In genomic region chr8:87719137-87719815, GRCm38 (mm10) we compare ENCODE assay signal across 13 mouse cellular contexts.
DNase-seq lines count a peak whose midpoint lies in the region; ATAC-seq and TF ChIP-seq lines count a peak whose summit lies in the region.
"Had no signal": no experiment of that assay in that cellular context is flagged by ENCODE, and none has a peak within 500 bp of the region (broad histone marks: within the 10 kb centered on the region; RNA-seq: fewer than 3 reads in every experiment).

No protein-coding gene starts in this region.

- 81% methylated on average over 27 of the region's 27 CpGs for WGBS in limb, embryonic 12.5 days
- 86% methylated on average over 27 of the region's 27 CpGs for WGBS in limb, embryonic 10.5 days
- 56% methylated on average over 27 of the region's 27 CpGs for WGBS in limb, embryonic 14.5 days
- 43% methylated on average over 27 of the region's 27 CpGs for WGBS in stomach, postnatal 0 days

- H3K9me3 ChIP-seq in limb, embryonic 12.5 days: no peaks in the 10 kb centered on the region
- H3K9me3 ChIP-seq in limb, embryonic 10.5 days (replicated peaks): no peaks in the 10 kb centered on the region
- H3K9me3 ChIP-seq in limb, embryonic 14.5 days (ENCODE audit: control insufficient read depth, low read length): no peaks in the 10 kb centered on the region
- H3K9me3 ChIP-seq in stomach, postnatal 0 days (ENCODE audit: control insufficient read depth, low read length): no peaks in the 10 kb centered on the region

- no peak for TF ChIP-seq EP300 in stomach, postnatal 0 days (optimal IDR thresholded peaks at IDR 0.05)

- no peaks in the 10 kb centered on the region for H3K36me3 ChIP-seq in limb, embryonic 12.5 days
- H3K36me3 ChIP-seq in limb, embryonic 10.5 days: peaks cover 11% of the 10 kb centered on the region; the same call in 1 of the 2 replicates
- H3K36me3 ChIP-seq in limb, embryonic 14.5 days (ENCODE audit: control insufficient read depth, insufficient read depth, low read length): no peaks in the 10 kb centered on the region
- no peaks in the 10 kb centered on the region for H3K36me3 ChIP-seq in stomach, postnatal 0 days (ENCODE audit: control insufficient read depth, insufficient read depth, low read length)

- peak overlapping the region; percentile 31; the same call in 1 of the 2 replicates for H3K9ac ChIP-seq in limb, embryonic 12.5 days (replicated peaks)
- H3K9ac ChIP-seq in limb, embryonic 14.5 days (ENCODE audit: low read depth, low read length, severe bottlenecking): no peak overlapping the region
- H3K9ac ChIP-seq in stomach, postnatal 0 days (ENCODE audit: low read length): no peak overlapping the region

- peaks cover 68% of the 10 kb centered on the region for H3K4me1 ChIP-seq in limb, embryonic 12.5 days (replicated peaks)
- H3K4me1 ChIP-seq in limb, embryonic 10.5 days: peaks cover 47% of the 10 kb centered on the region
- peaks cover 75% of the 10 kb centered on the region for H3K4me1 ChIP-seq in limb, embryonic 14.5 days (ENCODE audit: control insufficient read depth, insufficient read depth, low read length)
- peaks cover 7% of the 10 kb centered on the region; the same call in 1 of the 2 replicates for H3K4me1 ChIP-seq in stomach, postnatal 0 days (replicated peaks; ENCODE audit: control insufficient read depth, insufficient read depth)

- H3K4me2 ChIP-seq in limb, embryonic 12.5 days: no peak overlapping the region
- H3K4me2 ChIP-seq in limb, embryonic 14.5 days (replicated peaks; ENCODE audit: low read depth, low read length, severe bottlenecking): peak overlapping the region; percentile 30; the same call in 1 of the 2 replicates
- peak overlapping the region; percentile 5; the same call in 1 of the 2 replicates for H3K4me2 ChIP-seq in stomach, postnatal 0 days (replicated peaks; ENCODE audit: low read depth)

- intact Hi-C loops in left cerebral cortex, postnatal 4 days (cut with DNase I): loop anchor here (5.0 to 10.0 kb wide), 2 partner anchors 238 to 296 kb away; partner anchors contain the start of gene Zfp423

- TF ChIP-seq CTCF in stomach, postnatal 0 days (IDR thresholded peaks at IDR 0.05; ENCODE audit: low read depth): no peak

- no peak for TF ChIP-seq POLR2A in limb, embryonic 14.5 days (IDR thresholded peaks at IDR 0.05; ENCODE audit: borderline replicate concordance, extremely low read depth, insufficient read depth, insufficient read length)

- H3K27ac ChIP-seq in limb, embryonic 12.5 days: peak overlapping the region; percentile 56; the same call in 1 of the 2 replicates
- H3K27ac ChIP-seq in limb, embryonic 10.5 days: no peak overlapping the region
- H3K27ac ChIP-seq in limb, embryonic 14.5 days (replicated peaks; ENCODE audit: low read depth, low read length): peak overlapping the region; percentile 70
- peak overlapping the region; percentile 18; the same call in 1 of the 2 replicates for H3K27ac ChIP-seq in stomach, postnatal 0 days (replicated peaks)

- H3K4me3 ChIP-seq in limb, embryonic 12.5 days (replicated peaks): no peak overlapping the region
- no peak overlapping the region for H3K4me3 ChIP-seq in limb, embryonic 10.5 days
- H3K4me3 ChIP-seq in limb, embryonic 14.5 days (replicated peaks; ENCODE audit: low read length): no peak overlapping the region
- H3K4me3 ChIP-seq in stomach, postnatal 0 days (ENCODE audit: low read depth, low read length): no peak overlapping the region

- no peak for DNase-seq in limb, embryonic 10.5 days (ENCODE audit: low spot score)
- DNase-seq in fibroblast of lung, adult 2 months (ENCODE audit: low read depth): peak; percentile 56
- DNase-seq in limb, embryonic 14.5 days (ENCODE audit: low spot score): no peak
- no peak for DNase-seq in stomach, postnatal 0 days (ENCODE audit: low spot score)
- no peak for DNase-seq in left cerebral cortex, postnatal 4 days
- DNase-seq: cerebellum, postnatal 14 days; gastrocnemius, postnatal 14 days; lung, adult 2 months; right cerebral cortex, postnatal 14 days; thymus, postnatal 14 days had no signal

- H3K27me3 ChIP-seq in limb, embryonic 12.5 days: no peaks in the 10 kb centered on the region
- H3K27me3 ChIP-seq in limb, embryonic 10.5 days (ENCODE audit: low read depth, poor library complexity, severe bottlenecking): no peaks in the 10 kb centered on the region
- no peaks in the 10 kb centered on the region for H3K27me3 ChIP-seq in limb, embryonic 14.5 days (ENCODE audit: control insufficient read depth, insufficient read depth, low read length)
- H3K27me3 ChIP-seq in stomach, postnatal 0 days (ENCODE audit: control insufficient read depth, insufficient read depth, low read length): no peaks in the 10 kb centered on the region

- ATAC-seq in limb, embryonic 12.5 days (ENCODE audit: insufficient number of reproducible peaks, insufficient read depth, low FRiP score, low TSS enrichment, low read depth): no peak
- ATAC-seq in limb, embryonic 14.5 days (ENCODE audit: low FRiP score, low read depth): no peak
- ATAC-seq in stomach, postnatal 0 days (ENCODE audit: low FRiP score, low TSS enrichment): no peak
- no peak for ATAC-seq in cerebellum, adult (ENCODE audit: insufficient number of reproducible peaks, low FRiP score, low TSS enrichment)
- ATAC-seq: intestine, embryonic 16.5 days had no signal
